Mouse (Mus musculus) stomach, postnatal 0 days (tissue): ENCODE results near the gene Lrp3.

Experiments used
- CTCF ChIP-seq: IDR thresholded peaks from 2 replicates; pipeline ENCODE4 v1.5.1; 2016; ENCODE audit warnings: antibody characterized with exemption, low read depth, mild to moderate bottlenecking, moderate library complexity
- EP300 ChIP-seq: optimal IDR thresholded peaks from 2 replicates; pipeline ENCODE3; 2016; ENCODE audit warnings: antibody characterized with exemption

GRCm38 (mm10) chr7:35214442-35215222 lies 666 bp downstream of the Lrp3 start:
- TF ChIP-seq CTCF (no peak), EP300 (no peak)
